Mouse (Mus musculus) liver, postnatal 0 days (tissue): ENCODE data around the gene H2afj.

Source experiments
- CTCF ChIP-seq: sonication (generic); IDR thresholded peaks from 2 replicates; pipeline ENCODE4 v1.5.1; 2016; ENCODE audit warnings: antibody characterized with exemption, low read depth
- EP300 ChIP-seq: IDR thresholded peaks from 2 replicates; pipeline ENCODE4 v1.6.1; 2016; ENCODE audit warnings: antibody characterized with exemption, low read depth, mild to moderate bottlenecking

GRCm38 (mm10) chr6:136854361-136854781 is 46.3 kb downstream of the H2afj start:
- TF ChIP-seq CTCF, result no peak
- TF ChIP-seq EP300, result no peak
